Mouse (Mus musculus) retina, adult 2 months (tissue): ENCODE measurements around the gene Ntm.

ENCODE experiments used
- DNase-seq: peaks from one replicate; pipeline ENCODE4 v3.0.0-alpha.2; 2012; ENCODE audit warnings: low read depth, low spot score

The Ntm gene

DNA sequence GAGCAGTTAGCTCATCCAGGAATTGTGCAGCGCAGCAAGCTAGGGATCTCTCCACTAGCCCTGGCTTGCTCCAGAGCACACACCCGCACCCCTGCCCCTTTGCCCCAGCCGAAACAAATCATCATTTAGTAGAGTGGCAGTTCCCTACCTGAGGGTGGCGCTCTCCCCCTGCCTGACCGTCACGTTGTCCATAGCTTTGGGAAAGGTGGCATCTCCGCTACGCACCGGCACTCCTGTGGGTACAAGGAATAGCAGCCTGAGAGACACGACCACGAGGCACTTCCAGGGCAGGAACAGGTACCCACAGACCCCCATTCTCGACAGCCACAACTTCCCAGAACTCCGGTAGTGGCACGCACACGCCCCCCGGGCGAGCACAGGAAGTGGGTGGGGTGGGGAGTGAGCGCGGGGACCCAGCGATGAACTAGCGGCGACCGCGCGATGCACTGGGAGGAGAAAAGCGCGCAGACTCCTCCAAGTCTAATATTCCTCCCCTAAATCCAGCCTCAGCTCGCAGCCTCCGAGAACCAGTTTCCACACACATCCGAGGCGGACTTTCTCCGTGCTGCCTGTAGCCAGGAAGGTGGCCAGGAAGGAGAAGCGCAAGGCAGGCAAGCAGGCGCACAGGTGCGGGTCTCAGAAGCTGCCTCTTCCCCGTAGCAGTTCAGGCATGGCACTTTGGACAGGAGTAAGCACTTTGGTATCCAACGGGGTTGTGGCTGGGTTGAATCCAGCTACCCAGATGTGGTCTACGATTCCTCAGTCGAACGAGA, 551.3 kb downstream of the Ntm start:
- DNase-seq: peak; percentile 71

DNA sequence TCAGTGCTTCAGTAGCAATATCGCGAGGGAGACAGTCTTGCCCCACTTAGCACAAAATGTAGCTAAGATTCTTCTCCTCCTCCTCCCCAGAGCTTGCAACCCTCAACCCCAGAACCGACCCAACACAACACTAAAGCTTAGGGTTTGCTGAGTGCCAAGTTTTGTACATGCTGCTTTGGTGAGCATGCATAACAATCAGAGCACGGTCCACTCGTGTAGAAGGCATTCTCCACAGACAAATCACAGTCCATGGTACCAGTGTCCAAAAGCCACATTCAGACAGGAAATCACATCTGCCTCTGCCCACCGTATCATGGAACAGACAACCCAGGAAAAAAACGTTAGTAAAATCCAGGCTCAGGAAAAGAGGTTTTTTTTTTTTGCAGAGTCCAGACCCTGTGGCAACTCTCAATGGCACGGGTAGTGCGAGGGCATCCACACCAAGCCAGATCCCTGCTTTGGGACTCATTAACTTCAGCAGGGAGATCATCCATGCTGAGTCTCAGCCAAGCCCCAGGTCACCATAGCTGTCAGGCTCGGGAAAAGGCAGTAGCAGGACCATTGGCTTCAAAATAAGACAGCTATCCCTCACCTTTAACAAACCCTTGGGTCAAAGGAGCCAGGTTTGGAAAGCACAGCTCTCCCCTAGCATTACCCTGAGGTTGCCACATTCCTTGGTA, 552.1 kb downstream of the Ntm start:
- peak; percentile 38 for DNase-seq

DNA sequence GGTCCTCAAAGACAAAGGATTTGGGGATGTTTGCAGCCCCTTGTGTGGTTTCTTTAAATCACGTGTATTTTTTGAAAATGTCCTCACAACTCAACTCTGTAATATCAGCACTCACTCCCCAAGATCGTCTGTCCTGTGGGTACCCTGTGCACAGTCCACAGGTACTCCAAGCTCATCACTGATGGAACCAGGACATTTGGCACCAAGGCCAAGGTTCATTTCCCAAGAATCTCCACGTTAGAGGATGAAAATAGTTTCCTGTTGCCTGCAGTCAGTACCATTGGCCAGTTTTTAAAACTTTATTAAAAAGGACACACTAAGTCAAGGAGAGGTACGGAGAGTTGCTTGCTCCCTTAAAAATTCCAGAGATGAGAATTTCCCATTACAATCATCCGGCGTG, 552.7 kb downstream of the Ntm start:
- no peak for DNase-seq

DNA sequence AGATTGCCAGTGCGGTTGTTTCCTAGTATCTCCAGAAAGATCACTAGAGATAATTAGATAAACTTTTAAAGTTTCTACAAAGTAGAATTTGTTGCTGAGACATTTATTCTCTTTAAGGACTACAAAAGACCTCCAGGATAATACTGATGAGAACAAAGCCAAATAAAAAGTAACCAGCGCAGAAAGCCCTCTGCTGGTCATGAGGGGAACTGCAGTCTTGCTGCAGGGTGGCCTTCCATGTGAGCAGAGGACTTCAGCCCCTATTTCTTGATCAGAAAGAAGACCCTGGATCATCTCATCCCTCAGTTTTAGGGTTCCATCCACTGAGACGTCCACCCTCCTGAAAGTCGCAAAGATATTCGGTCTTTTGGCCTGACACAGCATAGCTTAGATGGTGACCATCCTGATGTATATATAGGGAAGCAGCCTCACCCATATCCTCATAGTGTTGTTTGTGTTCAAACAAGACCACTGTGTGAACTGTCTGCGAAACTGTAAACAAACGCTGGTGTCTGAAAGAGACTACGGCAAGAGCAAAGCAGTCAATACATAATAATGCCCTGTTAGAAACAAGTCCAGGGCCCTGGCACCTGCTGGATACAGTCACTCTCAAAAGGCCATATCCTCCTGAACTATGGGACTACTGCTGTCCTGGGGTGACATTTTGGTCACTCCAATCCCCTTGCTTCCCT, 553.6 kb downstream of the Ntm start:
- peak; percentile 45 for DNase-seq

DNA sequence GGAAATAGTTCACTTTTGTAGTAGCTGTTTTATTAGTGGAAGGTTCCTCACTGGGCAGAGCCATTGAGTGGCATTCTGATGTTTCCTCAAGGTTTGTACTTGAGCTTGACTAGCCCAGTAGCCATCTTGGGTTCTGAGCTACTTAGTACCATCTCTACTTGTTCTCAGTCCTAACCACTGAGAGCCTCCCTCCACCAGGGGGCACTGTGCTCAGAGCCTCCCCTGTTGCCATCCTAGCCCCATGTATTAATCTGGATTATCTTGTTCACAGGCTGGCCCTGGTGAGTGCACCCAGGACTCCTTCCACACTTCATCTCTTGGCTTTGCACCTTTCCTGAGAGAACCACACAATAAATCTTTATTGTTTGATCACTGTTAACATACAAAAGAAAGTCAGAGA, 555.0 kb downstream of the Ntm start:
- peak; percentile 36 for DNase-seq

DNA sequence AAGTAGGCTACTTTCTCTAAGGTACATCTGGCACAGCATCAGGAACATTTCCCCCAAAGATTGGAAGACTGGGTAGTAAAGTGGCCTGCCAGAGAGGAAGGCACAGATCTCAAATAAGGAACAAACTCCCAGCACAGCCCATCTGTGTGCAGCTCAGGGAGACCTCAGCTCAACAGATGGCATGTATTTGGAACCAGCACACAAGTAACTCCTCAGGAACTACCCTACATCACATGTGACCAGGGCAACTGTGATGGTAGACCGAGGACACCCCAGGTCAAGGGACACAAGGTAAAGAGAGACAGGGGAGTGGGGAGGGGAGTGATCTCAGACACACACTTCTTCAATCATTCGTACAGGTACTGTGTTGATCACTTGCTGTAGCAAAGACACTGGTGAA, 556.0 kb downstream of the Ntm start:
- no peak for DNase-seq

DNA sequence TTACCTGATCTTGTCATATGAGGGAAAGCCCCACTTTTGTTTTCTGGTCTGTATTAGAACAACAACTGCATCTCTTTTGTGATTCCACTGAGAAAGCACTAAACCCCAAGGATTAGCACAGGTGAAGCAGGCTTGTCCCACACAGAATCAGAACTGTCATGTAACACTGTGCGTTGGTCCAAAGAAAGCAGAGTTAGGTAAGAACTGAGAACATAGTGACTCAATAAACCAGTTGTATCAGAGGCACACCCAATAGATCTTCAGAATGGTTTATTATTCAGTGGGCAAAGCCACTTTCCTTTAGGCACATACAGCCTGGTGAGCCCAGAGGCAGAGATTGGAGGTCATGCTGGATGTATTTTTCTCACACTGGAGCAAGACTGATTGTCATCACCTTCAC, 556.9 kb downstream of the Ntm start:
- DNase-seq: no peak

DNA sequence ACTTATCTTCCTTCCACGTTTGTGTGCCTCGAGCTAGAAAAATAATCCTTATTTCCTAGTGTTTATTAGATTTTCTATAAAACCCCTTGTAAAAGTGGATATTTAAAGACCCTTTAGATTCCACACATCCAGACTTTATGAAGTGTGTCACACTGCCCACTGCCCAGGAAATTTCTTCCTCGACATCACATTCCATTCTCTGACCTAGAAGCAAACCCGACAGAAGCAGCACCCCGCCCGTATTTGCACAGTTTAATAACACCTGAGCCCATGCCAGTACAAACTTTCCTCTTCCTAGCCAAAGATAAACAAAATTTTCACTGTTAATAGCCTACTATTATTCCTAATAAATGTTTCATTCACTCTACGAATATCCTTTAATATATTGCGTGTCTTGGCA, 562.8 kb downstream of the Ntm start:
- DNase-seq: no peak

DNA sequence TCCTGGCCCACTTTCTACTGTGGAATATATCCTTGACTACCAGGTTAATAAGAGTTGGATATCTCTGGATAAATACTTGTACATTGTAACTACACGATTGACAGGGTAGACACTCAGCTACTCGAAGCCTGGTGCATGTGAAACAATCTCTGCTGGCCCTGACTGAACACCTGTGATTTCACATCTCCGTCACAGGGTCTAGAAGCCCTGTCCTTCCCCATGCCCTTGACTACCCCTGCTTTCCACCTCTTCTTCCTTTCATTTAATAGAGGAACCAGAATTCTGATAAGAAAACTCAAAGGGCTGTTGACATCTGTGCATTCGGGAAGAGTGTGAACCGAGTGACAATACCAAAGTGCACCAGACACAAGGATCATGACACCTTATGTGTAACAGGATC, 566.8 kb downstream of the Ntm start:
- DNase-seq: no peak

DNA sequence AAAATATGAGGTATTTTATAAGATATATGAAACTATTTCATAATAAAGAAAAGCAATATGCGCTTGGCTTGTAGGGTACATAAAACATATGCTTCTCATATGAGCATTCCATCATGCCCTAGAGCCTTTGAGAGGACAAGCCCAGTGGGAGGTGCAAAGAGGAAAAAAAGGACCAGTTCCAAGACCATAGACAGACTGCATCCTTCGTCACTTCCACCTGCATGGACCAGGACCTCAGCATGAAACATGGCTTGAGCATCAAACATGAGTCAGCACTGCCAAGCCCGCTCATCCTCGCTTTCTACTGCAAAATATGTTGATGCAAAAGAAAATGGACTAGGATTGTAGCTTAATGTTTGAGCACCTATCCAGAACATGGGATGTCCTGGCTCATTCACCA, 569.8 kb downstream of the Ntm start:
- no peak for DNase-seq

DNA sequence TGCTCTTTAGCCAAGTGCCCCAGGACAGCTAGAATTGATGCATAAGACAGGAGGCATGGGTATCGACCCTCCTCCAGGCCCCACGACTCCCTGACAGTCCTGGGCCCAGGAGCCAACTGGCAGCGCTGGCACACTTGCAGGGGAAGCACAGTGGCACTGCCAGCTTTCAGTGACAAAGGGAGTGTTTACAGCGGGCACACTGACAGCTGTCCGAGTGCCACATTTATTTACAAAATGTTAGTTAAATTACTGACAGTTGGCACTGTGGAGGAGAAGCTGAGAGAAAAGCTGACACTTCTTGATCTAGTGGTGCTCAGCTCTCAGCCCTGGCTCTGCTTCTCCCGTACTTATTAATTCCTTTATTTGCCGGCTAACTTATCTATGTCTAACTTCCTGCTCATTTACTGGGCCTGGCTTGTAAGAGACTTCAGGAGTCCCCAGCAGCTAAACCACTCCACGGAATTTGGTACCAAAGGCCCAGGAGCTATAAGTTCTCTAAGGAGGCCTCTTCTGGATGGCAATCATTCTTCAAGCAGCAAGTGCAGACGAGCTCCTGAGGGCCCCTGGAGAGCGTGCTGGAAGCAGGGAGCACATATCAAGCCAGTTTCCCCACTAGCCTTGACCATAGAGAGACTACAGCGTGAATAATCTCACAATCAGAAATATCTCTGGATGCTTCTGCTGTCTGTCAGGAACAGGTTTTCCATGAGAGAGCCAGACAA, 572.0 kb downstream of the Ntm start:
- no peak for DNase-seq

DNA sequence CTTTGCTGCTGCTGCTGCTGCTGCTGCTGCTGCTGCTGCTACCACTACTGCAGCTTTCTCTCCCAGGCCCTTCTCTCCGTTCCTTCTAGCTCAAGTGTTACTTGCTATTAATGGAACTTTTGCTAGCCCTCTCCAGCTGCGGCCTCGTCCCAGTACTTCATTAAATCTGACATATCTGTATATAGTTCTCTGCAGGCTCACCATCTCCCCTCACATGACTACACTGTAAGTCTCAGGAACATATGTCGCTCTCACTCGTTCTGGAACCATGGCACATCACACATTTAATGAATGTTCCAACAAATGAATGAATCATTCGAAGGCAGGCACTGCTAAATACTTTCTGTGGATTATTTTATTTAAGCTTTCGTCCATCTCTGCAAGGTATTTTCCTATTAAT, 573.7 kb downstream of the Ntm start:
- DNase-seq: no peak

DNA sequence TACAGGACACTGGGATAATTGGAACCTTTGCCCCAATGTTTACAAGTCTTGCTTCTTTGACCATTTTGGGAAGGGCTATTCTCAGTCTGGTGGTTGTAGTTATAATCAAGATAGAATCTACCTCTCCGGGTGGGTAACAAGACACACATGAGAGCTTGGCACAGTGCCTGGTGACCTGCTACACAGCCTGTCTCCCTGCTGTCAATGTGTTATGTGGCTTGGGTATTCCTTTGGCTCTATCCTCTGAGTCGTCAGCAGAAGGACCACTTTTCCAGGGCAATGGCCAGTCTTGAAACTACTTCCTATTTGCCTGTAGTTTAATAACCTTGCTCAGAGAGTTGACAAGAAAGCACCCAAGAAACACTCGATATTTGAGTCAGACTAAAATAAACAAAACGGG, 575.8 kb downstream of the Ntm start:
- no peak for DNase-seq

DNA sequence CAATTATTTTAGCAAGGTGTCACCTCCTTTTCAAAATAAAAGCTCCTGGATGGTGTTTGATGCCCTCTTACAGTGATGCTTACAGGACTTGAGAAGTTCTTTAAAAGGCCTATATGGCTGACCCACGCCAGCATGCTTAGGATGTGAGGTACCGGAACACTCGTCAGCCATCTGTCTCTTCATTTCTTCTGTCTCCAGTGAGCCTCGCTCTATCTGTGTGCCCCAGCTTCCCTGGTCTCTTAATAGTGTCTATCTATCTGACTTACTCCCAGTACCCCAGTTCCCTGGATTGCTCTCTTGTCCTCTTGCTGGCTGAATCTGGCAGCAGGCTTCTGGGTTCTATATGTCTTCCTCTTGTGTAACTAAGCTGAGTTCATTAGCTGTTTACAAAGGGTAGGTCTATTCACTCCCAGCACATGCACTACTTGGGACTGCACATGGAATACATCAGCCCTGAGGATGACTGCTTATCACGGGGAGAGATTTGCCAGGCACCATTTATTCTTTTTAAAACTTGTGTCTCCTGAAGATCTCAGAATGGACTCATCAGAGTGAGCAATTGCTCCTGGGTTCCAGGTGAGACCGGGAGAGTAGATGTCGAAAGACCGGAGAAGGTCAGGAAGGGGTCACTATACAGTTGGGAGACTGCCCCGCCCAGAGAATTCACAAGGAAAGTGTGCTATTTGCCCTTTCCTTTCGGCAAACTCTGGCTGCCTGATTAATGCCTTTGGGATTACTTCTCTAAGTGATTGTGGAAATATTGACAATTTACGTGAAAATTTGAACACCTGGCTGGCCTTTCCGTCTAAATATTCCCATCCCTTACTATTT, 585.6 kb downstream of the Ntm start:
- no peak for DNase-seq

DNA sequence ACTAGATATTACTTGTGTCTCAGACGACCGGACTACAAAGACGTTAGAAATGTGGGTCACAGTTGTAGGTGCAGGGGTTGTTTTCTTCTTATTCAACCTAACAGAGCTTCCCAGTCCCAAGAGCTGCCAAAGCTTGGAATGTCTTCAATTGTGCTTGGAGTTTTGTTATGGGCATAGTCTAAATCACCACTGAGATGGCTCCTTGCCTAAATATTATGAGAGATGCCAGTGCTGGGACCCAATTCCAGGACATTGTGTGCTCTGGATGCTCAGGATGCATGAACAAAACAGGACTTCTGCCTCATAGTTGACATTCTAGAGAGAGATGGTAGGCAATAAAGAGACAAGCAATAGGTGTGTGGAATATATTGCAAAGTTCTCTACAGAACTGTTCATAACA, 591.6 kb downstream of the Ntm start:
- no peak for DNase-seq

DNA sequence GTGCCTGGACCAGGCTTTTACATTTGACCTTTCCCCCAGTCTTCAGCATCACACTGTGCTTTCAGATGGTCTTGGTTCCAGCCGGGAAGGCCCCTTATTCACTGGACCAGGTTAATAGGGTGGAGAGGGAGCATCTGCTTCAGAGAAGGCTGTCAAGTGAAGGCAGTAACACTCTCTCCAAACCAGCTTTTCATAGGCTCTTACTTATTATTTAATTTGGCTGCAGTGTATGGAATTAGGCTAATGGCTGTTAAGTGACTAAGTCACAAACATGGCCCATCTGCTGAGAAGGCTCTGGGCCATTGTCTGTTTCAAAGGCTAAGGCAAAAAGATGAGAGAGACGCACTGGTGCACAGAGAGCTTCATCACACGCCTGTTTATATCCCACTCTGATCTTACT, 593.3 kb downstream of the Ntm start:
- DNase-seq: no peak

DNA sequence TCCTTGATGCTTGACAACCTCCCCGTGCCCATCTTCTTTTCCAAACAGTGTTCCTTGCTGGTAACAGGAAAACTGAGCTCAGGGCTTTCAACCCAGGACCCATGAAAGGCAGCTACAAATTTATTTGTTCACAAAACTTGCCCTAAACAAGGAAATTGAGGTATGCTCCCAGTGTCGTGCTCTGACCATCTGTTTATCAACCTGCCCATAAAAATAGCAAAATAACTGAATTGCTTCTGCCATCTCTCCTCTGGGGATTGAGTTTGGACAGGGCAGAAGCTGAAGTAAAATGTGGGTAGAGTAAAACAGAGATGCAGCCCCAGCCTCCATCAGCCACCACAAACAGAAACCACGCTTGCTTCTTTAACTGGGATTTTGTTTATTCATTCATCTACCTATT, 594.6 kb downstream of the Ntm start:
- no peak for DNase-seq

DNA sequence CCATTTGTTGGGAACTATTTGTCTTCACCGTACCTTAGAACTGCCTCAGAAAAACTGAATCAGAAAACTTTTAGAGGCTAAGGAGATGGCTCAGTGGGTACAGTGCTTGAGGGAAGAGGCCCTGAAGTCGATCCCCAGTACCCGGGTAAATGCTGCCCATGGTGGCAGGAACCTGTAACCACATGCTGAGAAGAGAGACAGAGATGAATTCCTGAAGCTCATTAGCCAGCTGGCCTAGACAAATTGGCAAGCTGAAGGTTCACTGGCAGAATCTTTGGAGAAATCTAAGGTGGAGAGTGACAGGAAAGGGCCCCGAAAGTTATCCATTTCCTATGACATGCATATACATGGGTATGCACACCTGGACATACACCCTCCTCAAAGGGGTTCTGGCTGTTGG, 605.1 kb downstream of the Ntm start:
- no peak for DNase-seq

DNA sequence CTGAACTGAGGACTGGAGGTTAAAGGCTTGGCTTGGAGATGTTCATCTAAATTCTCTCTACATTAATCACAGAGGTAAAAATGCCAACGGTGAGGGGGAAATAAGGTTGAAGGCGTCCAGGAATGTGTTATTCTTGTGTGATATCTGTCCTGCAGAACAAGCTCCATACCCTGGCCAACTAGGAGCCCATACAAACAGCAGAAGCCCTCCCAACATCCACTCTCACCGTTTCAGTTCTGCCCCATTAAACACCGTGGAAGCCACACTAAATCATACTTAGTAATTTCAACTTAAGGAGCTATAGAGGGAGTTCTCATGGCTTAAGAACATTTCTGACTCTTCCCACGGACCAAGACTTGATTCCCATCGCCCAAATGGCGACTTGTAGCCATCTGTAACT, 620.6 kb downstream of the Ntm start:
- DNase-seq: no peak

DNA sequence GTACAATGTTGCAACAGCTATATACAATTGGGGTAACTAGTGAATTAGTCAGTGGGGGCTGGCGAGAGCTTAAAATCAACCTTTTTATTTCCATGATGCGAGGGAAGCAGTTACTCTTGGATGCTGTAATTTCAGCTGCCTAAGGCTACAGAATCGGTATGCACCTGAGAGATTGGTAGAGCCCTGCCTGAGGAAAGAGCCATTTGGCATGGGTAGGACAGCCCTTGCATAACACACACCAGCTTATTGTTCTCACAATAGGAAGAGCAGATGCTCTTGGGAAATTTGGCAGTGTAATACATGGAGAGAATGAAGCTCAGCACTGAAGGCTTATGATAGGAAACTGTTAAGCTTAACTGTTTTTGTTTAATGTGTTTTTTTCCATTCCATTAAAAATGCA, 621.6 kb downstream of the Ntm start:
- DNase-seq: no peak

DNA sequence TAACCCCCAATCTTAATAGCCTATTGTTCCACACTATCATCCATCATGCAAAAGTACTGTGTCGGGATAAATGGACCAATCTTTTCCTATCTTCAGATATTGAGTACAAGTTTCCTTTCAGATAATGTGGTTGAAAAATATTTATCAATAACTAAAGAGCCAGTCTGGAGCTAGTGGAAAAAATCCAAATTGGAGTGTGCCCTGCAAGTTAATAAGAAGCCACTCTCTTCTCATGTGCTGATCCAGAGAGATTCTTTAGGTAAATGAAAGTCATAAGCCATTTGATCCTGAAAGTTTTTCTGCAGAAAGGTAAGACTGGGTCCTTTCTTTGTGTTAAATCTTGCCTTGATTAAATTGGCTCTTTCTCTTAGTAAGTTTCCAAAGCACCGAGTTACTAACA, 627.3 kb downstream of the Ntm start:
- DNase-seq: no peak
